Mouse (Mus musculus) hindbrain, embryonic 11.5 days (tissue): Measurements from ENCODE around the gene Armh3. TPM values are rescaled to one million over a fixed set of nuclear protein-coding genes. Genes with fewer than 3 reads are reported as not detected.

Experiments used
- ATAC-seq: fragments of 200-750 bp; cut with Nextera tagmentation; 2 replicates; pipeline ENCODE4 v1.8.0; 2017; ENCODE audit warnings: mild to moderate bottlenecking, moderate TSS enrichment, moderate library complexity; ENCODE audit not compliant: low FRiP score
- DNase-seq: peaks from one replicate; pipeline ENCODE4 v3.0.0-alpha.2; 2015; ENCODE audit warnings: low spot score
- H3K27ac ChIP-seq: fragments of 300-500 bp; sonication (generic); 2 replicates; pipeline ENCODE4 v1.5.1; 2014; ENCODE audit warnings: mild to moderate bottlenecking, low read depth, low read length
- H3K27me3 ChIP-seq: fragments of 300-500 bp; sonication (generic); 2 replicates; pipeline ENCODE4 v1.6.1; 2014; ENCODE audit warnings: mild to moderate bottlenecking, low read length, moderate library complexity, mixed read lengths; ENCODE audit not compliant: control insufficient read depth, insufficient read depth
- H3K36me3 ChIP-seq: fragments of 300-500 bp; sonication (generic); 2 replicates; pipeline ENCODE4 v1.6.1; 2014; ENCODE audit warnings: mild to moderate bottlenecking, low read length, moderate library complexity, mixed read lengths; ENCODE audit not compliant: control insufficient read depth, insufficient read depth
- H3K4me1 ChIP-seq: fragments of 300-500 bp; sonication (generic); replicated peaks from 2 replicates; pipeline ENCODE4 v1.6.1; 2014; ENCODE audit warnings: low read length, mixed read lengths; ENCODE audit not compliant: control insufficient read depth, insufficient read depth
- H3K4me2 ChIP-seq: fragments of 300-500 bp; sonication (generic); replicated peaks from 2 replicates; pipeline ENCODE4 v1.6.1; 2014; ENCODE audit warnings: mild to moderate bottlenecking, low read depth, low read length
- H3K4me3 ChIP-seq: fragments of 300-500 bp; sonication (generic); 2 replicates; pipeline ENCODE4 v1.5.1; 2014; ENCODE audit warnings: low read depth, low read length
- H3K9ac ChIP-seq: fragments of 300-500 bp; sonication (generic); 2 replicates; pipeline ENCODE4 v1.6.1; 2014; ENCODE audit warnings: low read depth, low read length
- H3K9me3 ChIP-seq: fragments of 300-500 bp; sonication (generic); 2 replicates; pipeline ENCODE4 v1.6.1; 2016; ENCODE audit warnings: low read length; ENCODE audit not compliant: control insufficient read depth
- WGBS: fragments of 180-500 bp; shearing (Covaris S2); extraction: QIAGEN DNeasy Blood & Tissue Kit; methylation state at CpG from one replicate; pipeline ENCODE4 v1.1.7; 2014; 5-methylcytosine and 5-hydroxymethylcytosine counted together
- polyA plus RNA-seq: library from polyadenylated mRNA; unstranded; fragments of >200 nt; fragmentation: Nextera tagmentation; extraction: Ambion mirVana; gene quantifications from 2 replicates; pipeline ENCODE4 v1.2.1, GENCODE M21; 2014

Armh3 gene
- polyA plus RNA-seq, 1 experiment from 2014 or later, result 15.3 TPM

DNA sequence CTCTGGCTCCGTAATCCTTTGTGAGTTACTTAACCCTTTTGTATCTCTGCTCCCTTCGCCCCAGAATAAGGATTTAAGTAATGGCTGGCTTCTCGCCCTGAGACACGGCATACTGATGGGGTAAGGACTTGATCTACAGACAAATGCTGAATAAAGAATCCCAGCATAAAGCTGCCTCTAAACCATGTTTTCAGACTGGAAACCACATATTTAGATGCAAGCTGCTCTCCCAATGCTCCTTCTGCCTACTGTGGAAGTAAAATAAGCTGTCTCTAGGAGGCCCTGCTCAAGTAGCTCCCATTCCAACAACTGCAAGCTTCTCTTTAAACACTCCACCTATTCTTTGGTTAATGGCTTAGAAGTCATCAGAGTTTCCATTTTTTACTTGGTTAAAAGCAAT lies 81.8 kb downstream of the Armh3 start:
- Histone ChIP-seq H3K9me3 (no peaks in the 10 kb centered on the region), H3K9ac (no peak overlapping the region), H3K36me3 (no peaks in the 10 kb centered on the region), H3K4me1 (no peaks in the 10 kb centered on the region), H3K27ac (no peak overlapping the region), H3K4me3 (no peak overlapping the region), H3K4me2 (no peak overlapping the region), H3K27me3 (no peaks in the 10 kb centered on the region)
- 81% methylated on average over 4 of the region's 4 CpGs for WGBS
- DNase-seq (no peak), ATAC-seq (no peak)

DNA sequence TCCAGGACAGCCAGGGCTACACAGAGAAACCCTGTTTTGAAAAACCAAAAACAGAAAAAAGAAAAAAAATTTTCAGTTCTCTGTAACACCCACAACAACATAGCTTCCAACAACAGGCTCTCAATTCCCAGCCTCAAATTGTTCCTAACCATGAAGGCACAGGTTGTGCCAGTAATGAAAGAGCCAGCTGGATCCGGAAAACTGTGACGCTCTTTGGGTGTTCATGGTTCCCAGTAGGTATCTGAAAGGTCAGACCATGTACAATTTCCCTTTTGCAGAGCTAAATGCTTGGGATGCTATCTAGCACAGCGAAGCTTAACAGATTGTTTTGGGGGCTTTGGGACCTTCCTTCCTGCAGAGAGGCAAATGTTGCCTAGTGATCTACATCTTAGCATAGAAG lies 82.3 kb downstream of the Armh3 start:
- H3K27me3 ChIP-seq, result no peaks in the 10 kb centered on the region
- H3K4me2 ChIP-seq, result no peak overlapping the region
- H3K9me3 ChIP-seq, result no peaks in the 10 kb centered on the region
- H3K4me1 ChIP-seq, result no peaks in the 10 kb centered on the region
- H3K9ac ChIP-seq, result no peak overlapping the region
- no peaks in the 10 kb centered on the region for H3K36me3 ChIP-seq
- H3K27ac ChIP-seq, result no peak overlapping the region
- H3K4me3 ChIP-seq, result no peak overlapping the region
- 89% methylated on average over 3 of the region's 3 CpGs for WGBS
- DNase-seq (no peak), ATAC-seq (no peak)

DNA sequence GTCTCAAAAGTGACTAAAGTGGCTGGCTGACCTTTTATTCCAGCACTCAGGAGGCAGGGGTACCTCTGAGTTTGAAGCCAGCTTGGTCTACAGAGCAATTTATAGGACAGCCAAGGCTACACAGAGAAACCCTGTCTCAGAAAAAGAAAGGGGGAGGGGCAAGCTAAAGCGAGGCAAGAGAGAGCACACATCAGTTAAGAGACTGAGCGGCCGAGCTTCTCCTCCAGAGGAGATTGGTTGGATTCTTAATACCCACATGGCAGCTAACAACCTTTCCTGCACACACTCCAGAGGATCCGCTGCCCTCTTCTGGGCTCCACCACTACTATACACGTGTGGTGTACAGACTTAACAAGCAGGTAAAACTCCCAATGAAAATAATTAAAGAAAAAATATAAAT lies 85.3 kb downstream of the Armh3 start:
- H3K4me2 ChIP-seq, result no peak overlapping the region
- no peak overlapping the region for H3K4me3 ChIP-seq
- no peak overlapping the region for H3K9ac ChIP-seq
- no peak overlapping the region for H3K27ac ChIP-seq
- H3K4me1 ChIP-seq, result no peaks in the 10 kb centered on the region
- H3K36me3 ChIP-seq, result no peaks in the 10 kb centered on the region
- ATAC-seq, result no peak
- no peaks in the 10 kb centered on the region for H3K9me3 ChIP-seq
- no peaks in the 10 kb centered on the region for H3K27me3 ChIP-seq
- no peak for DNase-seq
- WGBS, result 56% methylated on average over 5 of the region's 5 CpGs

DNA sequence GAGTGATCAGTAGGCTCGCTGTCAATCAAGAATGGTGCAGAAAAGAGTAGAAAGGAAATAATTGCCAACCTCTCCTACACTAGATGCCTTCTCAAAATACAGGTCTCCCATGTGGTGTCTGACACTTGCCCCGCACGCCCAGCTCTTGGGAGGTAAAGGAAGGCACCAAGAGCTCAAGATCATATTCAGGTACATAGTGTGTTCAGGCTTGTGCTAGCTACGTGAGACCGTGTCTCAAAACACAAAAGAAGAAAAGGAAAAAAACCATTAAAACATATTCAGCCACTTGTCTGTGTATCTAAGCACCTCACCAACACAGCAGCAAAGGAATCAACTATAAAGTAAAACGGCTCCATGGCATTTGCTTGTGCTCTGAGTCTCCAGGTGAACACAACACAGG lies 85.9 kb downstream of the Armh3 start:
- H3K27me3 ChIP-seq, result no peaks in the 10 kb centered on the region
- DNase-seq (no peak), ATAC-seq (no peak)
- H3K4me3 ChIP-seq, result no peak overlapping the region
- no peak overlapping the region for H3K9ac ChIP-seq
- no peaks in the 10 kb centered on the region for H3K4me1 ChIP-seq
- H3K27ac ChIP-seq, result no peak overlapping the region
- WGBS, result 87% methylated on average over 6 of the region's 6 CpGs
- H3K9me3 ChIP-seq, result no peaks in the 10 kb centered on the region
- no peak overlapping the region for H3K4me2 ChIP-seq
- no peaks in the 10 kb centered on the region for H3K36me3 ChIP-seq

DNA sequence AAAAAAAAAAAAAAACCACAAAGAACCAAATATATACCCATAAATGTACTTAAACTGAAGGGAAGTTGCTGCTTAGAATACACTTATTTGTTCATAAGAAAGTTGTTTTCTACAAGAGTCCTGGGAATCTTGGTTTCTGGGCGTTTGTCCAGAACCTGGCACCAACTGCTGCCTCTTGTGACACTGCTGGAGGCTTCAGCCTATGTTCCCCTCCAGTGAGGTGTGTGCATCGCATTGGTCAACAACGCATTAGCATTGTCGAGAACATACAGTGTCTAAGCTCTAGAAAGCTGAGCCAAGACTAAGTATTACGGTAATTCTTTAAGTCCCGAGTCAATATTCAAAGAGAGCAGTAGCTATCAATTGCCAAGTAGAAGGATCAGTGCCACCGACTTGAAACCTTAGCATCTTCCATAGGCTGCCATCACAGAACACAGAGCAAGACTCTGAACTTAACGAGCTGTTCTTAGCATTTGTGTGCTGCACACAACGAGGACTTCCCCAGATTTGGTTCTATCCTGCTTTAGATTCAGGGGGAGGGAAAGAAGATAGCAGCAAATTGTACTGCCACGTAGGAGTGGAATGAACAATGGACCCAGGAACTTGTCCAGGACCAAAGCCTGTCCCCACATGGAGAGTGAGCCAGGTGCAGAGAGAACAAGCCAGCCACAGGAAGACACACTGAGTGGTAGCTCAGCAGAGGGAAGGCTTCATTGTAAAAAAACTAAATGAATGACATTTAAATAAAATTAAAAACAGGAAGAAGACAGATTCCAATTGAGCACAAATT lies 86.9 kb downstream of the Armh3 start:
- Histone ChIP-seq H3K9me3 (no peaks in the 10 kb centered on the region), H3K27ac (no peak overlapping the region), H3K9ac (no peak overlapping the region), H3K36me3 (no peaks in the 10 kb centered on the region), H3K4me1 (no peaks in the 10 kb centered on the region), H3K4me3 (no peak overlapping the region), H3K4me2 (no peak overlapping the region), H3K27me3 (no peaks in the 10 kb centered on the region)
- 89% methylated on average over 10 of the region's 10 CpGs for WGBS
- ATAC-seq (no peak), DNase-seq (no peak)

DNA sequence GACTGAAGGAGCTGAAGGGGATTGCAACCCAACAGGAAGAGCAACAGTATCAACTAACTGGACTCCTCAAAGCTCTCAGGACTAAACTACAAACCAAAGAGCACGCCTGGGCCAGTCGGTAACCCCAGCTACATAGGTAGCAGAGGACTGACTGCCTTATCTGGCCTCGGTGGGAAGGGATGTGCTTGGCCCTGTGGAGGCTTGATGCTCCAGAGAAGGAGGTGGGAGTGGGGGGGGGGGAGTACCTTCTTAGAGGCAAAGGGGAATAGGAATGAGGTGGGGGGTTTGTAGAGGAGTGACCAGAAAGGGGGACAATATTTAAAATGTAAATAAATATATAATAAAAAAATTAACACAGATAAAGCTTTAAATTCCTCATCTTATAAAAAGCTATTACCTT lies 90.0 kb downstream of the Armh3 start:
- H3K27ac ChIP-seq, result no peak overlapping the region
- DNase-seq, result no peak
- no peaks in the 10 kb centered on the region for H3K27me3 ChIP-seq
- no peaks in the 10 kb centered on the region for H3K36me3 ChIP-seq
- no peak overlapping the region for H3K4me3 ChIP-seq
- ATAC-seq, result no peak
- H3K9ac ChIP-seq, result no peak overlapping the region
- 93% methylated on average over 3 of the region's 3 CpGs for WGBS
- no peaks in the 10 kb centered on the region for H3K4me1 ChIP-seq
- H3K9me3 ChIP-seq, result no peaks in the 10 kb centered on the region
- no peak overlapping the region for H3K4me2 ChIP-seq

DNA sequence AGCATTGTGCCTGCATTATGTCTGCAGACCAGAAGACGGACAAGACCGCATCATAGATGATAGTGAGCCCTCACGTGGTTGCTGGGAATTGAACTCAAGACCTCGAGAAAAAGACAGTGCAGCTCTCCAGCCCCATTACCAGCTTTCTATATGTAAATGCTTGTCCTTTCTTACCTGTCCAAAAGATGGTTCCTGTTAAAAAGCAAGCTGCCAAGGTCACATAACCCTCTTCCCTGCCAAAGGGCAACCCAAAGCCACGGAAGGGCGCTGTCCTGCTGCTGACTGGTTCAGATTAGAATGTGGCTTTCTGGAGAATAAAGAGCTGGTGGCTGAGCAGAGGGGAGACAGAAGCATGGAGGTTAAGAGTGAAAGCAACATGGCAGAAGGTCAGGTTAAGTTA lies 90.9 kb downstream of the Armh3 start:
- no peaks in the 10 kb centered on the region for H3K36me3 ChIP-seq
- no peak for ATAC-seq
- WGBS, result 92% methylated on average over 6 of the region's 6 CpGs
- H3K4me1 ChIP-seq, result no peaks in the 10 kb centered on the region
- H3K4me3 ChIP-seq, result no peak overlapping the region
- no peak for DNase-seq
- H3K27me3 ChIP-seq, result no peaks in the 10 kb centered on the region
- no peaks in the 10 kb centered on the region for H3K9me3 ChIP-seq
- H3K9ac ChIP-seq, result no peak overlapping the region
- H3K27ac ChIP-seq, result no peak overlapping the region
- H3K4me2 ChIP-seq, result no peak overlapping the region

DNA sequence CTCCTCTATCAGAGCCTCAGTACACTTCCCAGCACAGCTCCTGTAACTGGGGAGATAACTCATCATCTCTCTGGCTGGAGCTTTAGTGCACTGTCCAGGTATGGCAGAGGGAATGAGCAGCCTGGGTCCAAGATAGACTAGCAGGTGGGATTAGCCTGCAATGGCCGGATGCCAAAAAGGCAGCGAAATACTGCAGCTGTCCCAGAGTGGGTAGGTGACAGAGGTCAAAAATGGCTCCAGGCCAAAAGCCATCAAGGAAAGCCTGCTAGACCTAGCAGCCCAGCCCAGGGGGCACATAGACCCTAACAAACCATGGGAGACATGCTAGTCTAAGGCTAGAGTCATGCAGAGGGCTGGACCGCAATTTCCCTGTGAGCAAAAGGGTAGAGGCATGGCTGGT lies 94.4 kb downstream of the Armh3 start:
- Histone ChIP-seq H3K4me3 (no peak overlapping the region), H3K27ac (no peak overlapping the region), H3K9me3 (no peaks in the 10 kb centered on the region), H3K4me2 (no peak overlapping the region), H3K4me1 (no peaks in the 10 kb centered on the region), H3K9ac (no peak overlapping the region), H3K27me3 (no peaks in the 10 kb centered on the region), H3K36me3 (no peaks in the 10 kb centered on the region)
- ATAC-seq (no peak), DNase-seq (no peak)
- WGBS, result 93% methylated on average over 3 of the region's 3 CpGs

DNA sequence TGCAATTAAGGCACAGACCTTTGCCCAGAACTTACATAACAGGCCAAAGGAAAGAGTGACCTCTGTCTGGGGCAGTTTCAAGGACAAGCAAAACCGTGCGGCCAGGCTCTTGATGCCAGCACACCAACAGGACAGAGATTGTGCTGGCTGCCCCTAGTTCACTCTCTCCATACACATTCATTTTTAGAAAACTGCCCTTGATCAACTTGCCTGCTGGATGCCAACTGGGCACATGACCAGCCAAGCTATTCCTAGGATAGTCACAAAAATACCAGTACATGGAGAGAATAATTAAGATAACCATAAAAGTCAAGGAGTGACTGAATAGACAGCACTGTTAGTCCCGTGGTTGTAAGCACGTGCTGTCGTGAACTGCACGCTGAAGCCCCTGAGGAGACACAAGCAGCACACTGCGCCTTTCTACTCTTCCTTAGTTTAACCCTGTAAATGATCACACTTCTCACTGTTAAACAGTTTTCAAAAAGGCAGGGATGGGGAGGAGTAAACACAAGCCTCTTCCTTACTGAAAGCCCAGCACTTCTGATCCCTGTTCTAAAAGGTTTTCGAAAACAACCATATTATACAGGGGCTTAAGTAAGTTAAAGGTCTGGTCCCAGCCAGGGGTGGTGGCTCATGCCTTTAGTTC lies 95.8 kb downstream of the Armh3 start:
- Histone ChIP-seq H3K4me3 (no peak overlapping the region), H3K36me3 (no peaks in the 10 kb centered on the region), H3K27me3 (no peaks in the 10 kb centered on the region), H3K9ac (no peak overlapping the region), H3K4me2 (no peak overlapping the region), H3K27ac (no peak overlapping the region), H3K9me3 (no peaks in the 10 kb centered on the region), H3K4me1 (no peaks in the 10 kb centered on the region)
- DNase-seq (no peak), ATAC-seq (no peak)
- WGBS, result 89% methylated on average over 8 of the region's 8 CpGs
